Mouse (Mus musculus): ENCODE results near the gene Ifi209.
"Not testable (repeated sequence)": the region's sequence is repeated elsewhere in the genome, so short reads cannot be mapped to it uniquely, and the experiment has no call there.

Gene Ifi209

DNA sequence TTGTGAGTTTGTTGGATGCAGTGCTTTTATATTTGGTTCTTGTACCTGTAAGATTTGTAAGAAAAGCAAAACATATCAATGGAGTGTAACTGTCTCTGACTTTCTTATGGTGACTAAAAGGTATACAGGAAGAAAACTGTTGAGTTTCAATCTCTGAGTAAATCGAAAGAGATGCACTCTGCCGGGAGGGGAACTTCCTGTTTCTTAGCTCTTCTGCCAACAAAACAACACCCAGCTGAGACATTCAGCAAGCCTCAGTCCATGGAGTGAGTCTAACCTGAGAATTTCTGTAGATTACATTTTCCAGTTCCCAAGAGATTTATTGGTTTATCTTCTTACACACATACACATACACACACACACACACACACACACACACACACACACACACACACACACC, at the start of gene Ifi209:
TSS of gene Ifi209 (plus strand) at position 296 of the 400 bp plus-strand sequence.
- DNase-seq (ENCODE audit: low spot score) = not testable (repeated sequence)

GRCm38 (mm10) chr1:173589698-173590097, 41.0 kb upstream of the Ifi209 start:
- DNase-seq (ENCODE audit: low spot score) = not testable (repeated sequence)

DNA sequence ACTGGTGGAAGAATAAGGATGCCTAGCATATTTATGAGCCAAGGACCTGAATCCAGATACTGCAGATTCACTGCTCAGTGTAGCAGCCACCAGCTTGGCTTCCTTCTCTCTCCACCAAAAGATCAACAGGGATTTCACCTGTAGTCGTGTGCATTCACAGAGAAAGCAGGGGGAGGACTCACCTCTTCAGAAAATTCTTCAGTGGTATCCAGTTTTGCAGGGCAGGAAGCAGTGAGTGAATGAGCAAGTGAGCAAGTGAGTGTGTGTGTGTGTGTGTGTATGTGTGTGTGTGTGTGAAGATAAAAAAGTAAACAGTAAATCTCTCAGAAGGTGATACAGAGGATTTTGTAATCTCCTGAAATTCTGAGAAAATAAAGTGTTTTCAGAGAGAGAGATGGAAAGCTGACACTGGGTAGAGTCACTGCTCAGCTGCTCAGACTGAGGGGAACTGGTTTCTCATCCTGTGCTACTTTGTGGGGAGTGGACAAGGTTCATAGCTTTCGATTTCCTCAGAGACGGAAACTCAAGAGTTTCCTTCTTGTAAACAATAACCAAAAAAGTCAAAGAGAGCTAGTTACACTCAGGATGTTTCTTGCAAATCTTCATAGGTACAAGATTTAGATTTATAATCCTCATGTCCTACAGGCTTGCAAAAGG, 31.8 kb upstream of the Ifi209 start, which contains the start of gene Ifi213:
TSS of gene Ifi213 (minus strand) at position 437 of the 657 bp plus-strand sequence.
- not testable (repeated sequence) for DNase-seq (ENCODE audit: low spot score)

GRCm38 (mm10) chr1:173610291-173610690, 20.4 kb upstream of the Ifi209 start:
- not testable (repeated sequence) for DNase-seq (ENCODE audit: low spot score)

DNA sequence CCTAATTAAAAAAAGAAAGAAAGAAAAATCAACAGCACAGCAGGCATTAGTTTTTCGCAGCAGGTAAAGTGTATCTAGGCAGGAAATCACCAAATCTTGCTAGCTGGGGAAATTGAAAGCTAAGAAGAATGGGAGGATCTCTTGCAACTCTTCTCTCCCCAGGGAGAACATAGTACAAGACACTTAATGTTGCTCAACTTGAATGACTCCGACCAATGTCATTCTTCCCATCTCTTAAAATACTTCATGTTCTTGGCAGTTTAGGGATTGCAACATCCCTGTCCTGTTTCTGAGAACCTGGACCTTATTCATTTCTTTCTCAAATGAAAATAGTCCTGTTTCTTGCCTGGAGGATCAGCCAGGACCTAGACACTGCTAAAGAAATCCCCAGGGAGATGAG, 8.5 kb upstream of the Ifi209 start:
- not testable (repeated sequence) for DNase-seq (ENCODE audit: low spot score)

DNA sequence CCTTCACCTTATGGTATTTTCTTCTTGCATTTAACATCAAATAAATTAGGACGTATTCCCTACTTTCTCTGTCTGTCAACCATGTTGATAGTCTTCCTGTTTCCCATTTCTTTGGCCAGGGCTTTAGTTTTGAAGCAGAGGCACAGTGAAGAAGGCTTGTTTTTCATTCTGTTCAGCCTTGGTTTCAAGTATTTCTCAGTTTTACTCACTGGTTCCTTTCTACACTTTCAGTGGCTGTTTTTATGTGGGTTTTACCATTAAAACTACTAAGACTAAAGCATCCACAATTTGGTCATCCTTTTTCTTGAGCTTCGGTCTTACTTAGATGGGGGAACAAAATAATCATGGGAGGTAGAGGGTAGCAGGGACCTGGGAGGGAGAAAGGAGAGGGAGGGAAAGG, 6.7 kb upstream of the Ifi209 start:
- no peak for DNase-seq (ENCODE audit: low spot score)

GRCm38 (mm10) chr1:173626686-173627085, 4.0 kb upstream of the Ifi209 start:
- no peak for DNase-seq (ENCODE audit: low spot score)

DNA sequence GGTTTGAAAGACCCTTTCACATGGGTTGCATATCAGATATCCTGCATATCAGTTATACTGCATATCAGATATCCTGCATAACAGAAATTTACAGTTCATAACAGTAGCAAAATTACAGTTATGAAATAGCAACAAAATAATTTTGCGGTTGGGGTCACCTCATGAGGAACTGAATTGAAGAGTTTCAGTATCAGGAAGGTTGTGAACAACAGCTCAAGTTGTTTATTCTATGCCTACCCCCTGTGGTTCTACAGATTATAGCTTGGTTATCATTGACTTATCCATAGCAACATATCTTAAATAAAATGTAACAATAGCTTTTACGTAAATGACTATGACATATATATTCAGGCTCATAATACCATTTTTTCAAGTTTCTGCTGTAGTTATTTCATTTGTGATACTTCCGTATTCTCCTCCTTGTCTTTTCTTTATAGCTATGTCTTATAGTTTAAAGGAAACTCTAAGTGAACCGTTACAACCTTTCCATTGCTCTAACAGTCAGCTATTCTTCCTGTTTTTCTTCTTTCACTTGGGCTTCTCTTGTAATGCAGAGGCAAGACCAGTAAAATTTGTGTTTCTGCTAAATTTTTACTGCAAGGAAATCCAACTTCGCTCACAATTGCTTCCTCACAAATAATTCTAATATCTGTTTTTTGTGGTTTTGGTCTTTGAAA, 3.4 kb downstream of the Ifi209 start:
- no peak for DNase-seq (ENCODE audit: low spot score)

DNA sequence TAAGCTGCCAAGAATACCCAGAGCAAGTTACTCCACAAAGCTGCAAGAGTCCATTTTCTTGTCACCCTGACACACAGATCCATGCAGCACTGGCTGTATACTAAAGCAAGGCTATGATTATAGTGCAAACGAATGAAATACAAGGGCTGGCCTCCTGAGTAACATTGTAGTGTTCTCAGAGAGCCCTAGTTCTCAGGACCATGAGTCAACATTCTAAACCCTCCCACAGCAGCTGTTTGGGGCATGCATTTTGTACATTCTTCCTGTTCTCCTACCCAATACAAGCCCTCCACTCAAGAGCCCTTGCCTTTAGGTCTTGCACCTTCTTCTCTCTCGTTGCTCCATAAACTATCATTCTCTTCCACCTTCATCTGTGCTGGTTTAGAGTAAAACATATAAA, 14.7 kb downstream of the Ifi209 start:
- no peak for DNase-seq (ENCODE audit: low spot score)

DNA sequence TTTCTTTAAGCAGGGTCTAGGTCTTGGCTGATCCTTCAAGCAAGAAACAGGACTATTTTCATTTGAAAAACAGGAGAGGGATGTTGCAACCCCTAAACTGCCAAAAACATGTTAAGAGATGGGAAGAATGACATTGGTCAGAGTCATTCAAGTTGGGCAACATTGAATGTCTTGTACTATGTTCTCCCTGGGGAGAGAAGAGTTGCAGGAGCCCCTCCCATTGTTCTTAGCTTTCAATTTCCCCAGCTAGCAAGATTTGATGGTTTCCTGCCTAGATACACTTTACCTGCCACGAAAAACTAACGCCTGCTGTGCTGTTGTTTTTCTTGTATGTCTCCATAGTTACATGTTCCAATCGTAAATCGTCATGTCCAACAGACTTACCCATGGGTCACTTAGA, 27.3 kb downstream of the Ifi209 start:
- DNase-seq (ENCODE audit: low spot score) = no peak

GRCm38 (mm10) chr1:173673458-173674097, 42.9 kb downstream of the Ifi209 start, which contains the start of gene Ifi208:
Ifi208 (plus strand) TSS chr1:173673675.
- DNase-seq (ENCODE audit: low spot score) = not testable (repeated sequence)

GRCm38 (mm10) chr1:173678605-173679004, 47.9 kb downstream of the Ifi209 start:
- DNase-seq (ENCODE audit: low spot score) = not testable (repeated sequence)

DNA sequence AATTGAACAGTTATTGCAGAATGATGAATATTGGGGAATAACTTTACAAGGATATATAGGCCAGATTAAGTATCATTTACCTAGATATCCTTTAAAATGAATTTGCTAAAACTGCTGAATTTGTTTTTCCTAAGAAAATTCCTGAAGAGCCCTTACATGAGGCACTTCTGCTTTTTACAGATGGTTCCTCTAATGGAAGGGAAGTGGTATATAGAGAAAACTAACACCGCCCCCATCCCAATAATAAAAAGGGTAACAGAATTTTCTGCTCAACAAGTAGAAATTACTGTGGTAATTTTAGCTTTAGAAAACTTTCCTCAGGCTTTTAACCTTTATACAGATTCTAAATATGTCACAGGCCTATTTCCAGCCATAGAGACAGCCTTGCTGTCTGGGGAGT, 63.6 kb downstream of the Ifi209 start:
- DNase-seq (ENCODE audit: low spot score) = no peak
